Mouse (Mus musculus) heart, embryonic 12.5 days (tissue): ENCODE results near the gene Olfr322. TPM values are rescaled to one million over a fixed set of nuclear protein-coding genes. Genes with fewer than 3 reads are reported as not detected.

ENCODE experiments used
- ATAC-seq: fragments of 200-750 bp; cut with Nextera tagmentation; 2 replicates; pipeline ENCODE4 v1.8.0; 2017; ENCODE audit warnings: moderate TSS enrichment, moderate library complexity; ENCODE audit not compliant: insufficient number of reproducible peaks, low FRiP score
- H3K27ac ChIP-seq: fragments of 300-500 bp; sonication (generic); 2 replicates; pipeline ENCODE4 v1.5.1; 2016; ENCODE audit warnings: mild to moderate bottlenecking, moderate library complexity; ENCODE audit not compliant: poor library complexity, severe bottlenecking
- H3K27me3 ChIP-seq: fragments of 300-500 bp; sonication (generic); replicated peaks from 2 replicates; pipeline ENCODE4 v1.6.1; 2016; ENCODE audit warnings: mild to moderate bottlenecking, moderate library complexity
- H3K36me3 ChIP-seq: fragments of 300-500 bp; sonication (generic); 2 replicates; pipeline ENCODE4 v1.6.1; 2016; ENCODE audit warnings: mild to moderate bottlenecking, moderate library complexity
- H3K4me1 ChIP-seq: fragments of 300-500 bp; sonication (generic); replicated peaks from 2 replicates; pipeline ENCODE4 v1.6.1; 2016; ENCODE audit warnings: mild to moderate bottlenecking
- H3K4me2 ChIP-seq: fragments of 300-500 bp; sonication (generic); 2 replicates; pipeline ENCODE4 v1.6.1; 2016; ENCODE audit warnings: mild to moderate bottlenecking, moderate library complexity
- H3K4me3 ChIP-seq: fragments of 300-500 bp; sonication (generic); 2 replicates; pipeline ENCODE4 v1.5.1; 2016; ENCODE audit warnings: mild to moderate bottlenecking
- H3K9ac ChIP-seq: fragments of 300-500 bp; sonication (generic); 2 replicates; pipeline ENCODE4 v1.6.1; 2016; ENCODE audit warnings: mild to moderate bottlenecking, moderate library complexity
- H3K9me3 ChIP-seq: fragments of 300-500 bp; sonication (generic); replicated peaks from 2 replicates; pipeline ENCODE4 v1.6.1; 2016; ENCODE audit warnings: mild to moderate bottlenecking, moderate library complexity
- WGBS: fragments of 180-500 bp; shearing (Covaris S2); methylation state at CpG from one replicate; pipeline ENCODE4 v1.1.7; 2016; 5-methylcytosine and 5-hydroxymethylcytosine counted together
- polyA plus RNA-seq: library from polyadenylated mRNA; unstranded; fragments of >200 nt; fragmentation: Nextera tagmentation; extraction: Ambion mirVana; gene quantifications from 2 replicates; pipeline ENCODE4 v1.2.1, GENCODE M21; 2016

Olfr322 gene
- polyA plus RNA-seq = not detected in 2 replicates

DNA sequence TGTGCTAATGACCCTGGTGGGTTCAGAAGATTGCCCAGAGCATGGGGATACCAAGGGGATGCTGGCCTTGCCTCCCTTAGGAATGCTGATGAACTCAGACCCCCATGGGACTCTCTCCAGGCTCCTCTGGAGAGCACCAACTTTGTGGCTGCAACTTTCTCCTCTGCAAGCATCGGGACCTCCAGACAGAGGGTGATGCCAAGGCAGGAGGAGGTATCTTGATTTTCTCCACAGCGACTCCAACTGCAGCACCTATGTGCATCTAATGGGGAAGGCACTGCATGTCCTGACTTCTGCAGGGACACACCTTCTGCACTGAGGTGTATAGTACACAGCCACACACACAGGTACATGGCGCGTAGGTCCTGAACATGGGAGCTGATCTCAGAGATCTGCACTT is at the start of gene Olfr322:
Olfr322 (plus strand) TSS at position 187 of the 400 bp plus-strand sequence.
- 82% methylated on average over 4 of the region's 4 CpGs for WGBS
- ATAC-seq = no peak
- no peaks in the 10 kb centered on the region for H3K27me3 ChIP-seq
- no peaks in the 10 kb centered on the region for H3K36me3 ChIP-seq
- H3K9me3 ChIP-seq = no peaks in the 10 kb centered on the region
- no peak within 1 kb of the TSS for H3K27ac ChIP-seq
- no peak within 1 kb of the TSS for H3K9ac ChIP-seq
- H3K4me2 ChIP-seq = no peak within 1 kb of the TSS
- H3K4me1 ChIP-seq = no peaks in the 10 kb centered on the region
- H3K4me3 ChIP-seq = no peak within 1 kb of the TSS

DNA sequence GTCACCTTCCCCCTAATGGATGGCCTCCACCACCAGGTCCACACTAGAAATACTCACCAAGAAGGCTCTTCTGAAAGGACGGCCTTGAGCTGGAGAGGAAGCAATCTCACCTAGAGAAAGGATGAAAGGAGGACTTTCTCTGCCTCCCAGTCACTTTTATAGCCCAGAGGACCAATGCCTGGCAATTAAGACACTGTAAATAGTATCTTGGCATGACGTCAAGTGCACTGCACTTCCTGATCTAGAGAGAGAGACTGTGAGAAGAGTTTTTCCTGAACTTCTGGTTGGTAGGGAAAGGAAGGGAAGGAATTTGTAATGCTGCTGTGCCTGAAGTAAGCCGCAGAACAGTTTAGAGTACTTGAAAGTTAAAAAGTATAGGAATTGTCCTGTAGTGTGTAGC is 45.2 kb upstream of the Olfr322 start:
- Histone ChIP-seq H3K4me1 (peaks cover 7% of the 10 kb centered on the region), H3K4me2 (no peak overlapping the region), H3K4me3 (no peak overlapping the region), H3K9ac (no peak overlapping the region), H3K27ac (no peak overlapping the region), H3K27me3 (no peaks in the 10 kb centered on the region), H3K9me3 (no peaks in the 10 kb centered on the region), H3K36me3 (no peaks in the 10 kb centered on the region)
- ATAC-seq = no peak
- WGBS = 65% methylated on average over 3 of the region's 3 CpGs

DNA sequence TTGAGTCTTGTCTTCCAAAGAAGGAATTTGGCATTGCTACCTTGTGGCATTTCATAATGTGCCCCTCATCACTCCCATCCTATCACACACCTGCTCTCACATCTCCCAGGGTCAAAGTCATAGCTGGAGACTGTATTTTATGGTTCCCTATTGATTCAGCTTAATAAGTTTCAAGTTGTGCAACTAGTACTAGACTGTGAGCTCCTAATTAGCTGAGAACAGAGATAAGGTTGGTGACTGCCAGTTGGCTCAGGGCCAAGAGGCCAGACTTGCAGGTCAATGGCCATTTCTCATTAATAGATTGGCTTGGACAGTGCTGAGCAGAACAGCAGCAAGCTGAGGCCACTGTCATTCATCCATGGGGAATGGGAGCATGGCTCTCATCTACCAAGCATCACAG is 44.1 kb upstream of the Olfr322 start:
- Histone ChIP-seq H3K4me1 (peaks cover 8% of the 10 kb centered on the region), H3K27me3 (no peaks in the 10 kb centered on the region), H3K9ac (no peak overlapping the region), H3K4me2 (no peak overlapping the region), H3K36me3 (no peaks in the 10 kb centered on the region), H3K27ac (no peak overlapping the region), H3K4me3 (no peak overlapping the region), H3K9me3 (no peaks in the 10 kb centered on the region)
- no peak for ATAC-seq

DNA sequence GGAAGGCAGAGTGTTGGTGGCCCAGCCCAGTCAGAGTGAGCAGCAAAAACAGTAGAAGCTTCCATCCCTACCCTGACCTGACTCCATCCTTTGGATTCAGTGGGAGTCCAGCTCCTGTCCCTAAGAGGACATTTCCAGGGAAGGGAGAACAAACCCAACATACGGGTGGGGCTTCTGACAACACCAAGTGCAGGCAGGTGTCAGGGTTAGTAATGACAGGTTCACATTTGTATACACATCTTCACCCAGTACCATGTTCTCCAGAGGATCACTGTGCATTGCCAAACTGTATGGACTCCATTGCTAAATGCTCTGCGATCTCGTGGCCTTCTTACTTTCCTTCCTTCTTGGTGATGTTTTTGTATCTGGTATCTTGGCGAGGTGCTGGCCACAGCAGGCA is 42.6 kb upstream of the Olfr322 start, which contains the start of gene 2210407C18Rik:
2210407C18Rik (minus strand) TSS at position 101 of the 400 bp plus-strand sequence.
- no peaks in the 10 kb centered on the region for H3K9me3 ChIP-seq
- peaks cover 8% of the 10 kb centered on the region for H3K4me1 ChIP-seq
- H3K27me3 ChIP-seq = no peaks in the 10 kb centered on the region
- no peak for ATAC-seq
- H3K27ac ChIP-seq = no peak within 1 kb of the TSS
- H3K36me3 ChIP-seq = no peaks in the 10 kb centered on the region
- WGBS = 81% methylated on average over 4 of the region's 4 CpGs
- H3K9ac ChIP-seq = no peak within 1 kb of the TSS
- no peak within 1 kb of the TSS for H3K4me3 ChIP-seq
- no peak within 1 kb of the TSS for H3K4me2 ChIP-seq

DNA sequence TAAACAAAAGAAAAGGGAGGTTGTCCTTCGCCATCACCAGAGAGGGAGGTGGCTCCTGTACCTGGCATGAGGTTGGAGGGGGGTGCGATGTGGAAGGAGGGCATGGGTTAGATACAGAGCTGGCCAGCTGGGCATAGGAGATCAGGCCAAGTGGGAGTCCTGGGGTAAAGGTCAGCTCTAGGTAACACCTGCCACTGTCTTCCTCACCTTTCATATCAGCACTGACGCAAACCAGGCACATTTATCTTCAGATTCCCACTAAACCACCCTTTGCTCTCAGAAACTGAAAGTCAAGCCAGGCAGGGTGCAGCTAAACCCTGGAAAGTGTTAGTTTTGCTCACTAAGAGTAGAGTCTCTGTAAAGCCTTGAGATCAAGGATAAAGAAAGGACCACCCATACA is 40.2 kb upstream of the Olfr322 start:
- WGBS = 45% methylated on average over 3 of the region's 3 CpGs
- ATAC-seq = no peak

DNA sequence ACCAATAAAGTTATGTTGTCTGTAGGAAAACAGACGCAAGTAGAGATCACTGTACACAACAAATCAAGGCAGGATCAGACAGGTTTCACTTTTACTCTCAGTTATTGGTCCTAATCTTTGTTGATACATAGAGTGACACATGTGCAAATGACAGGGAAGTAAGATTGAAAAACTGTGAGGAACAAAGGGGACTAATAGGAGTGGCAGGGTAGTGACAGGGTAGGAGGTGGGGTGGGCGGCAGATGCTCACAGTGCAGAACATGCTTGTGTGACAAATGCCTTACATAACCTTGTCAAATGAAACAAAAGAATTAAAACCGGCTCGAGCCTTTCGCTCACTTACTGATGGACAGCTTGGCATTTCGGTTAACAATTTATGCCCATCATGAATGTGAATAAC is 39.8 kb upstream of the Olfr322 start:
- Histone ChIP-seq H3K4me1 (peaks cover 8% of the 10 kb centered on the region), H3K4me3 (no peak overlapping the region), H3K9ac (no peak overlapping the region), H3K9me3 (no peaks in the 10 kb centered on the region), H3K27me3 (no peaks in the 10 kb centered on the region), H3K36me3 (no peaks in the 10 kb centered on the region), H3K27ac (no peak overlapping the region), H3K4me2 (no peak overlapping the region)
- no peak for ATAC-seq
- 71% methylated on average over 6 of the region's 6 CpGs for WGBS

More for the DNA sequence above, 40.2 kb upstream of the Olfr322 start:
- H3K9ac ChIP-seq = no peak overlapping the region
- H3K4me1 ChIP-seq = peaks cover 8% of the 10 kb centered on the region
- no peak overlapping the region for H3K27ac ChIP-seq
- H3K9me3 ChIP-seq = no peaks in the 10 kb centered on the region
- no peak overlapping the region for H3K4me2 ChIP-seq
- no peaks in the 10 kb centered on the region for H3K36me3 ChIP-seq
- no peak overlapping the region for H3K4me3 ChIP-seq
- no peaks in the 10 kb centered on the region for H3K27me3 ChIP-seq

DNA sequence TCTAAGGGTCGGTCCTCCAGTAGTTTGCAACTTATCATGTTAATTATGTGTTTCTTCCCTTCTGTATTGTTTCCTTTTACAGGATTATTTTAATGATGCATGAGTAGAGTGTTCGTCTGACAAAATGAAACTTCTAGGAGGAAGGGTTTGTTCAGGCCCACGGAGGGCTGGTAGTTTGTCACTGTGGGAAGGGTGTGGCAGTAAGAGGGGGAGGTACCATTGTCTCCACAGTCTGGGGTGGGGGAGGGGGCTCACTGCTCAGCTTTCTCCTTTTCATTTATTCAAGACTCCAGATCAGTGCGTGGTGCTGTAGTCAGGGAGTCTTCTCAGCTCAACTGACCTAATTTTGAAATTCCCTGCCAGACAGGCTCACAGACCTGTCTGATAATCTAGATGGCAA is 32.4 kb upstream of the Olfr322 start:
- H3K4me1 ChIP-seq = no peaks in the 10 kb centered on the region
- no peak overlapping the region for H3K27ac ChIP-seq
- no peaks in the 10 kb centered on the region for H3K27me3 ChIP-seq
- no peak overlapping the region for H3K4me3 ChIP-seq
- no peaks in the 10 kb centered on the region for H3K36me3 ChIP-seq
- H3K9ac ChIP-seq = no peak overlapping the region
- no peak overlapping the region for H3K4me2 ChIP-seq
- no peak for ATAC-seq
- no peaks in the 10 kb centered on the region for H3K9me3 ChIP-seq
- 66% methylated on average over 4 of the region's 4 CpGs for WGBS

DNA sequence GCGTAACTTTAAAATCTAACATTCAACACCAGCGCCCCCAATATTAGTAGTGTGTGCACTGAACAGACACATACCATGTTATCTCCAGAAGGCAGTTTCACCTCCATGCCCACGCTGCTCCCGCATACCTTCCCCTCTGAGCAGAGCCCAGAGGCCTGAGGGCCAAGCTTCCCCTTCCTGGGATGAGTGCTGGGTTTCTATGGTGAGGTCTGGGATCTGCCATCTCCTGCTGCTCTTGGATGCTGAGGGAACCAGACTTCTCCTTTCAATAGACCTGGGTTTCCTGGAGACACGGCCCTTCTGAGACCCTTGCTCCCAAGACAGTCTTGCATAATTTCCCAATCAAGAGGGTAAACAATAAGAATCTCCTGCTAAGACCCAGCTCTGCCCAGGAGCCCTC is 28.2 kb upstream of the Olfr322 start, which contains the start of gene Olfr323:
Olfr323 (minus strand) TSS at position 101 of the 400 bp plus-strand sequence.
- WGBS = 66% methylated on average over 5 of the region's 5 CpGs
- 0 out of 2 replicates have a peak, but pooled peaks cover 4% of the 10 kb centered on the region for H3K27me3 ChIP-seq
- no peak within 1 kb of the TSS for H3K27ac ChIP-seq
- H3K9me3 ChIP-seq = no peaks in the 10 kb centered on the region
- H3K36me3 ChIP-seq = no peaks in the 10 kb centered on the region
- no peak for ATAC-seq
- H3K4me3 ChIP-seq = no peak within 1 kb of the TSS
- no peak within 1 kb of the TSS for H3K9ac ChIP-seq
- H3K4me1 ChIP-seq = no peaks in the 10 kb centered on the region
- no peak within 1 kb of the TSS for H3K4me2 ChIP-seq

DNA sequence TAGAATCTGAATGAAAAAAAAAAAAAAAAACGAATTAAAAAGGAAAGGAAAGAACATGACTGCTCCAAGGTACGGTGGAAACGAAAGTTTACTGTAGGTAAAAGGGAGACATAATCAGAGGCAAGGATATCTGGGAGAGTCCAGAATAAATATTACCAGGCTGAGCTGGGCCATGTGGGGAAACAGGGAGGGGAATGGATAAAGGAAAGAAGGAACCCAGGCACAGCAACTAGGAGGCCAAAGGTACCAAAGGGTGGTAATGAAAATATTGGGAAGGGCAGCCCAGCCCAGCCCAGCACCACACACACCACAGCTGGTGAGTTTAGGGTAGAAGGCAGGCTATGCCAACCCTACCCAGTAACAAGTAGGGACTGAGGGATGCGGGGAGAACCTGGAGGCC is 23.7 kb upstream of the Olfr322 start:
- Histone ChIP-seq H3K9me3 (no peaks in the 10 kb centered on the region), H3K4me3 (no peak overlapping the region), H3K27me3 (peaks cover 27% of the 10 kb centered on the region), H3K36me3 (no peaks in the 10 kb centered on the region), H3K27ac (no peak overlapping the region), H3K4me1 (no peaks in the 10 kb centered on the region), H3K9ac (no peak overlapping the region), H3K4me2 (no peak overlapping the region)
- 60% methylated on average over 4 of the region's 4 CpGs for WGBS
- ATAC-seq = no peak

DNA sequence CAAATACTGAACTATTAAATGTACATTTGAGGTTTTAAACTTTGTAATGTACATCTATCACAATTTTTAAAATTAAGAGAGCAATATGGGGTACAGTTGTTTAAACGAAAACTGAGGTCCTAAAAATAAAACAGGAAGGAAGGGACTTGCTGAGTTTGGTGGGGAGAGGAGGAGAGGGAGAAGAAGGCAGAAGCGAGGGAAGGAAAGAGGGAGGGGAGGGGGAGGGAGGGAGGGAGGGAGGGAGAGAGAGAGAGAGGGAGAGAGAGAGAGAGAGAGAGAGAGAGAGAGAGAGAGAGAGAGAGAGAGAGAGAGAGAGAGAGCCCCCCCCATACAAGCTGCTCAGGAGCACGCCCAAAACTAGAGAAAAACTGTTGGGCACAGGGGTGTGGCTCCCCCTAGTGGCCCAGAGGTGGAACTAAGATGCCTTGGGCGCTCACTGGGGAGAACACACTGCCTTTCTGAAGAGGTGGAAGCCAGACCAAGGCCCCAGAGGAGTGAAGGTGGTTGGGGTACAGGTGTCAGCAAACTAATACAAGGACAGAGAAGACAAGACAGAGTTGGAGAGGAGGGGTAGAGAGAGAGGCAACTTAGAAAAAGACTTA is 22.1 kb upstream of the Olfr322 start:
- no peaks in the 10 kb centered on the region for H3K9me3 ChIP-seq
- ATAC-seq = no peak
- no peak overlapping the region for H3K27ac ChIP-seq
- no peak overlapping the region for H3K4me3 ChIP-seq
- peaks cover 8% of the 10 kb centered on the region for H3K4me1 ChIP-seq
- WGBS = 14% methylated on average over 3 of the region's 4 CpGs
- peaks cover 38% of the 10 kb centered on the region for H3K27me3 ChIP-seq
- H3K36me3 ChIP-seq = no peaks in the 10 kb centered on the region
- no peak overlapping the region for H3K4me2 ChIP-seq
- H3K9ac ChIP-seq = no peak overlapping the region

DNA sequence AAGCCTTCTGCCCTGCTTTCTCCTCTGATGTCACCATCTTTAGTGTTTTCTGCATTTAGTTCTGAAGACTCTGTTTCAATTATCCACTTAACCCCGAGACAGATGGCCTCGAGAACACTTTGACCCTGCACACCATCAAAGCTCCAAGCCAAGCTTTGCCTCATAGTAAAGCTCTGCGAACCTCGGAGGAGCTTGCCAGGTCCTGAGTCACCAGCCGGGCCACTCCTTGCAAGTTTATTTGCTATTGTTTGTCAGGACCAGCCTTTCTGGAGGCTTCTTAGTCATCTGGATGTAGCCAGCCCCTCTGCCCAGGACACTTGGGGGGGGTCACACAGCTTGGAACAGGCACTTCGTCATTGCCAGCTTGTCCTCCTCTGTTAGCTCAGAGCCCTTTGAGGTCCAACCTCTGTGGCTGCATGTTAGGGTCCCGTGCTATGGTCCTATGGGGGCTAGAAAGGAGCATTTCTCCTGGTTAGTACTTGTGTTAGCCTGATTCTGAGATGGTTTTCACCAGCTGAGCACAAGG is 20.3 kb upstream of the Olfr322 start:
- H3K36me3 ChIP-seq = no peaks in the 10 kb centered on the region
- no peak overlapping the region for H3K4me3 ChIP-seq
- peaks cover 8% of the 10 kb centered on the region for H3K4me1 ChIP-seq
- no peaks in the 10 kb centered on the region for H3K9me3 ChIP-seq
- no peak overlapping the region for H3K4me2 ChIP-seq
- ATAC-seq = no peak
- H3K27ac ChIP-seq = no peak overlapping the region
- WGBS = 65% methylated on average over 7 of the region's 7 CpGs
- peaks cover 41% of the 10 kb centered on the region for H3K27me3 ChIP-seq
- H3K9ac ChIP-seq = no peak overlapping the region
